Mouse (Mus musculus) forebrain, embryonic 16.5 days (tissue): ENCODE data around the gene Gm43064. TPM values are rescaled to one million over a fixed set of nuclear protein-coding genes. Genes with fewer than 3 reads are reported as not detected.

Experiments
- ATAC-seq: fragments of 200-750 bp; cut with Nextera tagmentation; 2 replicates; pipeline ENCODE4 v1.8.0; 2017; ENCODE audit warnings: mild to moderate bottlenecking, moderate library complexity
- H3K27ac ChIP-seq: fragments of 300-500 bp; sonication (generic); 2 replicates; pipeline ENCODE4 v1.5.1; 2014; ENCODE audit warnings: low read length, control low read depth
- H3K27me3 ChIP-seq: fragments of 300-500 bp; sonication (generic); replicated peaks from 2 replicates; pipeline ENCODE4 v1.6.1; 2014; ENCODE audit warnings: low read length; ENCODE audit not compliant: control insufficient read depth, insufficient read depth
- H3K36me3 ChIP-seq: fragments of 300-500 bp; sonication (generic); 2 replicates; pipeline ENCODE4 v1.6.1; 2014; ENCODE audit not compliant: control insufficient read depth, insufficient read depth
- H3K4me1 ChIP-seq: fragments of 300-500 bp; sonication (generic); replicated peaks from 2 replicates; pipeline ENCODE4 v1.6.1; 2014; ENCODE audit warnings: low read length; ENCODE audit not compliant: control insufficient read depth, insufficient read depth
- H3K4me2 ChIP-seq: fragments of 300-500 bp; sonication (generic); 2 replicates; pipeline ENCODE4 v1.6.1; 2014; ENCODE audit warnings: mild to moderate bottlenecking, low read length, control low read depth
- H3K4me3 ChIP-seq: fragments of 300-500 bp; sonication (generic); replicated peaks from 2 replicates; pipeline ENCODE4 v1.5.1; 2014; ENCODE audit warnings: mild to moderate bottlenecking, low read length, control low read depth
- H3K9ac ChIP-seq: fragments of 300-500 bp; sonication (generic); replicated peaks from 2 replicates; pipeline ENCODE4 v1.6.1; 2014; ENCODE audit warnings: low read depth, low read length, control low read depth
- H3K9me3 ChIP-seq: fragments of 300-500 bp; sonication (generic); 2 replicates; pipeline ENCODE4 v1.6.1; 2016; ENCODE audit warnings: low read length; ENCODE audit not compliant: control insufficient read depth
- WGBS: fragments of 180-500 bp; shearing (Covaris S2); extraction: QIAGEN DNeasy Blood & Tissue Kit; methylation state at CpG from one replicate; pipeline ENCODE4 v1.1.7; 2014; 5-methylcytosine and 5-hydroxymethylcytosine counted together
- polyA plus RNA-seq: library from polyadenylated mRNA; unstranded; fragments of >200 nt; fragmentation: Nextera tagmentation; extraction: Ambion mirVana; gene quantifications from 2 replicates; pipeline ENCODE4 v1.2.1, GENCODE M21; 2015

The Gm43064 gene
- polyA plus RNA-seq, result 0.13 and 0.14 TPM in 2 replicates

DNA sequence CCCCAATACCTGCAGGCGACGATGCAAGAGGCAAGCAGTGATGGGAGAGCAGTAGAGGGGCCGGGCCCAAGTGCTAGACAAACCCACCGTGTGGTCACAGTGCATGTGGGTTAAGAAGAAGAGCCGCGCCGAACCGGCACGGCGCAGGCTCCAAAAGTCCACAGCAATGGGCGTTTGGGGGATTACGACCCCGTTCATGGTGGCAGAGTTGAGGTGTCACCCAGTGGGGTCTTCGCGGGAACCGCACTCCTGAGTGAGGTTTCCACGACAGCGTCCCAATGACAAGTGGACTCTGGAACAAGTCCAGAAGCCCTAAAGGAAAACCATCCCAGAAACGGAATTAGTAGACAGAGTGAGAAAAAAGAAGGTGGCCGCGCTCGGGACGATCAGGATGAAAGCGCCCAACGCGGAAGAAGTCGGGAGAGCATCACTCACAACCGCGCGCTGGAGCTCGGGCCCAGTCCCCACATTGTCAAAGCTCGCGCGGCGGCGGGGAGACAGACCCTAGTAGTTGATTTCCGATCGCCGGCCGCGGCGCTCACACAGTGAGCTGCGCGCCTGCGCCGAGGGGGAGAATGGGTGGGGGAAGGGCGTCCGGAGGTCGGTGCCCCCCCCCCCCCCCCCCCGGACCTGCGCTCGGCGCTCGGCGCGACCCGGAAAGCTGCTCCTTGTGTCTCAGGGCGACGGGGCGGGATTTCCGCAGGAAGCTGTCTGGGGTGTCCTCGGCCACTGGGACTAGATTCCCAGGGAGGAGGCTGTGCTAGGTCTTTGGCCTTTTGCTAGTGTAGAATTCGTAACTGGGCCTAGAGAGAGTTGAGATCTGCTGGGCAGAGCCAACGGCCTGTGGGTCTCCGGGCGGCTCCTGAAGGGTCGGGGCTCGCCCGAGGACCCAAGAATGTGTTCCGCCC, at the start of gene Gm43064, which contains the start of the genes Dclre1b and Ap4b1:
TSS of gene Gm43064 (plus strand) at position 683 of the 908 bp plus-strand sequence.
TSS of gene Dclre1b (minus strand) at position 554 of the 908 bp plus-strand sequence.
TSS of gene Ap4b1 (plus strand) at position 630 of the 908 bp plus-strand sequence.
- Histone ChIP-seq H3K4me2 (peak within 1 kb of the TSS; percentile 81), H3K4me1 (peaks cover 15% of the 10 kb centered on the region), H3K4me3 (peak within 1 kb of the TSS; percentile 49), H3K36me3 (peaks cover 7% of the 10 kb centered on the region; the same call in 1 of the 2 replicates), H3K27ac (peak within 1 kb of the TSS; percentile 87), H3K9me3 (no peaks in the 10 kb centered on the region), H3K27me3 (no peaks in the 10 kb centered on the region), H3K9ac (peak within 1 kb of the TSS; percentile 75)
- peak; percentile 99 for ATAC-seq
- under 1% methylated on average over 60 of the region's 70 CpGs for WGBS

DNA sequence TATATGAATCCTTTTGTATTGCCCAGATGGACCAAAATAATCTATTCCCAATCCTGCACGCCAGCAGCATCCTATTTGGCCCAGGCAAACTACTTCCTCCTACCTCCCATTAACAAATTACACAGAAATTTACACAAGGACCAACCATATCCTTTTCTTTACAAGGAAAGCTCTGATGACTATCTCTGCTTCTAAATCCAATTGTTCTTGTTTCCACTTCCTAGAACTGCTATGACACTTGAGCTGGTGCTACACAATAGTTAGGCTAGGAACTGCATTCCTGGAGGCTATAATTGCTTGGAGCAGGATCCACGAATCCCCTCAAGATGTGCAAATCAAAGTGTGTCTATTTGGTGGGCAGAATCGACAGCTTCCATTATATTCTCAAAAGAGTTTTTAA, 42.6 kb upstream of the Gm43064 start:
- ATAC-seq, result no peak
- no peak overlapping the region for H3K27ac ChIP-seq
- H3K9ac ChIP-seq, result no peak overlapping the region
- WGBS, result 58% methylated on average over 3 of the region's 3 CpGs
- no peaks in the 10 kb centered on the region for H3K9me3 ChIP-seq
- H3K4me2 ChIP-seq, result no peak overlapping the region
- H3K4me3 ChIP-seq, result no peak overlapping the region
- H3K4me1 ChIP-seq, result peaks cover 3% of the 10 kb centered on the region; the same call in 1 of the 2 replicates
- H3K27me3 ChIP-seq, result no peaks in the 10 kb centered on the region
- H3K36me3 ChIP-seq, result peaks cover 5% of the 10 kb centered on the region; the same call in 1 of the 2 replicates

DNA sequence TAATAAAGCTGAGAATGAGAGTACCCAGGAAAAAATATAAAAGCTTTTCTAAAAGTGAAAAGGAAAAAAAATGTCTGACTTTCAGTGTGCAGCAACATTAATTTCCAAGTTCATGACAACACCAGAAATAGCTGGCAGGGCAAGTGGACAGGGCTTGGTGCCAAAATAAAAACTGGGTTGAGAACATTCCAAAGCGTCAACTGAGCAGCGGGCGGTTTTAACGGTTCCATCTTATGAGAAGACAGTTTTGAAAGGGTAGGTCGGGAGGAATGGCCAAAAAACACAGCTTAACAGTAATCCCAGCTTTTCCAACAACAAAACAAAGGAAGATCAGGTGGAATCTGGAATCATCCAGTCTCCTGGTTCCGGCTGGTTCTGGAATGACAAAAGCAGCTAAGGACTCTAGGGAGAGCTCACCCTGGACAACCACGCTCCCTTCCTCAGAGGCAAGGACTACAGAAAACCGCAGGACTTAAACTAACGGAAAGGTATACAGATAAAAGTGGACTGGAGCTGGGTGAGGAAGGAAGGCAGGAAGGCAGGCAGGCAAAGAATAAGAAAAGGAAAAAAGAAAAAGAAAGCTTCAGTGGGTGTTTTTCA, 37.7 kb upstream of the Gm43064 start:
- Histone ChIP-seq H3K4me2 (no peak overlapping the region), H3K36me3 (no peaks in the 10 kb centered on the region), H3K4me3 (no peak overlapping the region), H3K9me3 (no peaks in the 10 kb centered on the region), H3K4me1 (peaks cover 7% of the 10 kb centered on the region; the same call in 1 of the 2 replicates), H3K27ac (no peak overlapping the region), H3K9ac (no peak overlapping the region), H3K27me3 (no peaks in the 10 kb centered on the region)
- WGBS, result 61% methylated on average over 9 of the region's 9 CpGs
- ATAC-seq, result no peak

DNA sequence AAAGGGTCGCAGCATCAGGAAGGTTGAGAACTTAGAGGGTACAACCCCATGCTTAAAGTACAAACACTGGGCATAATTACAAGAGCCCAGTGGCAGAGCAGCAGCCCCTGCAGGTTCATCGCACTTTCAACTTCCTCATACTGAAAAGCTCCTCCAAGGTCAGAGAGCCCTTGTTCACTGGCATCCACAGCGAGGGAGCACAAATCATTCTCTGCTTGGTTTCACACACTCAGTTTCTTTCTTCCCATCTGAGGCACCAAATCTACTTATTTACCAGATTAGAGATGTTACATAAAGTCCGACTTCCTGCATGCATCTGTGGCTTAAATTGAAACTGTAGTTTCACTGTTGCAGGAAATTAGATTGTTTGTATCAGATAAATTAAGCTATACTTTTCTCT, 36.5 kb upstream of the Gm43064 start:
- no peak for ATAC-seq
- Histone ChIP-seq H3K9me3 (no peaks in the 10 kb centered on the region), H3K4me1 (peaks cover 7% of the 10 kb centered on the region; the same call in 1 of the 2 replicates), H3K4me3 (no peak overlapping the region), H3K36me3 (peaks cover 7% of the 10 kb centered on the region; the same call in 1 of the 2 replicates), H3K27ac (no peak overlapping the region), H3K4me2 (no peak overlapping the region), H3K27me3 (no peaks in the 10 kb centered on the region), H3K9ac (no peak overlapping the region)
- 84% methylated on average over 4 of the region's 4 CpGs for WGBS

DNA sequence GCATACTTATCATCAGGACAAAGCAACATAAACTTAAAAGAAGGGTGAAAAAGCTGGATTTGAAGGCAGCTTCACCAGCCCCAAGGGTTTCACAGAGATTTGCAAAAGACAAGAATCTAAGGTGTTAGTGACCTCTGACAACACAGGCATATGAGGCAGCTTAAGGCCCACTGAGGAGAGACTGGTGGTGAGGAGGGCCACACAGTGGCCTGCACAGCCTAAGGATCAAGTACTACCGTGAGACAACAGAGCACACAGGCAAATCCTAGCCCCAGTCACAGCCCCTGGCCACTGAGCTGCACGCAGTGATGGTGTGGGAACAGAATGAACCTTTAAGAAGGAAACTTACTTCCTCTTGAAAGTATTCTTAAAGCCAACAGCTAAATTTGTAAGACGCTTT, 35.9 kb upstream of the Gm43064 start:
- Histone ChIP-seq H3K27me3 (no peaks in the 10 kb centered on the region), H3K4me2 (no peak overlapping the region), H3K4me3 (no peak overlapping the region), H3K36me3 (peaks cover 7% of the 10 kb centered on the region; the same call in 1 of the 2 replicates), H3K4me1 (peaks cover 7% of the 10 kb centered on the region; the same call in 1 of the 2 replicates), H3K27ac (no peak overlapping the region), H3K9me3 (no peaks in the 10 kb centered on the region), H3K9ac (no peak overlapping the region)
- ATAC-seq, result no peak
- 88% methylated on average over 3 of the region's 3 CpGs for WGBS

DNA sequence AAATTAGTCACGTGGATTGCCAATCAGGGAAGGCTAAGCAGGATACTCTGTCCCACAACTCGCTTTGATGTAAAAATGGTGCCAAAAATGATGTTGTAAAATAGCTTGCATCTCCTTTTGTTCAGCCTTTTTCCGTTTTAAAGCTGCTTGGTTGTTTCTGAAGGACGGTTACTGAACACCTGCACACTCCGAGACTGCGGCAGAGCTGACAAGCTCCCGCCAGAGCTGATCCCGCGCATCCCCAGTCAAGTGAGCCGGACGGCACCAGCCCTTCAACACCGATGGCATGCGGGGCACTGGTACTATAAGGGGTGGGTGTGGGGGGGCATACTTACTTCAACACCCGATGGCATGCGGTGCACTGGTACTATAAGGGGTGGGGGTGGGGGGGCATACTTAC, 35.4 kb upstream of the Gm43064 start:
- no peak overlapping the region for H3K9ac ChIP-seq
- peaks cover 7% of the 10 kb centered on the region; the same call in 1 of the 2 replicates for H3K36me3 ChIP-seq
- H3K27me3 ChIP-seq, result no peaks in the 10 kb centered on the region
- H3K9me3 ChIP-seq, result no peaks in the 10 kb centered on the region
- peaks cover 7% of the 10 kb centered on the region; the same call in 1 of the 2 replicates for H3K4me1 ChIP-seq
- no peak for ATAC-seq
- 73% methylated on average over 15 of the region's 15 CpGs for WGBS
- H3K27ac ChIP-seq, result no peak overlapping the region
- no peak overlapping the region for H3K4me3 ChIP-seq
- no peak overlapping the region for H3K4me2 ChIP-seq

DNA sequence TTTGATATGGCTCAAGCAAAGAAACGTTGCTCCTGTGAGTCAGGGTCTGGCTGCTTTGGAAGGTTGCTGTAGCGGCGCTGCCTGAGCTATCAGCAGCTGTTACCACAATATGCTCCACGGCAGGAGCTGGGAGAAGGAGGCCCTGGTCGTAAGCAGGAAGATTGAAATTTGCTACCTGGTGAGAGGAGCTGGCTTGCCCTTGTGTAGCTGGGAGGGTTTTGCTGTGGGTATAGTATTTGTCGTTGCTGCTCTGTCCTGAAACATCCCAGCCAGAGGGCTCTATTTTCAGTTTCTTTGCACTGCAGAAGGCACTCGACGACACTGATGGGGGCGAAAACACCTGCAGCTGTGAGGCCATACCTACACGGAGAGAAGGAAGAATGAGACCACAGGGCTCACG, 31.4 kb upstream of the Gm43064 start:
- ATAC-seq, result no peak
- H3K27me3 ChIP-seq, result no peaks in the 10 kb centered on the region
- peaks cover 7% of the 10 kb centered on the region; the same call in 1 of the 2 replicates for H3K36me3 ChIP-seq
- no peak overlapping the region for H3K4me2 ChIP-seq
- peaks cover 5% of the 10 kb centered on the region for H3K4me1 ChIP-seq
- H3K27ac ChIP-seq, result no peak overlapping the region
- 79% methylated on average over 11 of the region's 11 CpGs for WGBS
- H3K9me3 ChIP-seq, result no peaks in the 10 kb centered on the region
- no peak overlapping the region for H3K4me3 ChIP-seq
- H3K9ac ChIP-seq, result no peak overlapping the region

DNA sequence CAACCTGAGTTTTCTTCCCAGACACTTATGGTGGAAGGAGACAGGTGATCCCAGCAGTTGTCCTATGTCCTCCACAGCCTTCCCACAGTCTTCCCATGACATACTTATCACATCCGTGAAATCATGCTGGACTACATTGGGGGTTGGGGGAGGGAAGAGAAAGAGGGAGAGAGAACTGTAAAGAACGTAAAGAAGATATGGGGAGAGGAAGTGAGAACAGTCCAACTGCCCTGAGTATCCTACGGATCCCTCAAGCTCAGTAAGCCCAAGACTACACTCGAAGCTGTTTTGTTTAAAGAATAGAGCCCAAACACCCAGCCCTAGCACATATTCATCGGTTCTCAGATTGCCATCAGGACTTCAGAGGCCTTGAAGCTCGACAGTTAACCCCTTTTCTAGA, 30.7 kb upstream of the Gm43064 start:
- Histone ChIP-seq H3K4me3 (no peak overlapping the region), H3K27me3 (no peaks in the 10 kb centered on the region), H3K27ac (no peak overlapping the region), H3K9ac (no peak overlapping the region), H3K36me3 (peaks cover 7% of the 10 kb centered on the region; the same call in 1 of the 2 replicates), H3K4me2 (no peak overlapping the region), H3K4me1 (peaks cover 3% of the 10 kb centered on the region), H3K9me3 (no peaks in the 10 kb centered on the region)
- WGBS, result 90% methylated on average over 6 of the region's 6 CpGs
- ATAC-seq, result no peak

DNA sequence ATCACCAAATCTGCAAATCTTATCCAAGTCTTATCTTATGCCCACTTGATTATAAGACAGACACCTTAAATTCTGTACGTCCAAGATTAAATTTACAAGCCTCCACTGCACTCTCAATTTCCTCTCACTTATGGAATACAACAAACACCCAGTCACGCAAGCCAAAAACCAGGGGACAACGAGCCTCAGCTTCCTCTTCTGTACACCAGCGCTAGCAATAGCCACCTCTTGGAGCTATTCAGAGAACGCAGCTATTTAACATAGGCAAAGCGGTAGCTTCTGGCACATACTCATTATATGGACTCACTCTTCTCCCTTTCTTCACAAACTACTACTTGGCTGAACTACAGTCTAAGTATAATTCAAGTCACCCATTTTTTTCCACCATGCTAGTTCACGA, 30.2 kb upstream of the Gm43064 start:
- 60% methylated on average over 7 of the region's 7 CpGs for WGBS
- H3K36me3 ChIP-seq, result peaks cover 7% of the 10 kb centered on the region; the same call in 1 of the 2 replicates
- no peak for ATAC-seq
- no peak overlapping the region for H3K4me2 ChIP-seq
- no peak overlapping the region for H3K4me3 ChIP-seq
- no peaks in the 10 kb centered on the region for H3K9me3 ChIP-seq
- H3K4me1 ChIP-seq, result peaks cover 3% of the 10 kb centered on the region
- H3K27ac ChIP-seq, result no peak overlapping the region
- H3K27me3 ChIP-seq, result no peaks in the 10 kb centered on the region
- no peak overlapping the region for H3K9ac ChIP-seq
